Mouse (Mus musculus): Measurements from ENCODE around the gene Flt1. TPM values are rescaled to one million over a fixed set of nuclear protein-coding genes. Genes with fewer than 3 reads are reported as not detected.

Gene Flt1
- polyA plus RNA-seq, 1 experiment from 2014 or later, result 21.4 TPM

DNA sequence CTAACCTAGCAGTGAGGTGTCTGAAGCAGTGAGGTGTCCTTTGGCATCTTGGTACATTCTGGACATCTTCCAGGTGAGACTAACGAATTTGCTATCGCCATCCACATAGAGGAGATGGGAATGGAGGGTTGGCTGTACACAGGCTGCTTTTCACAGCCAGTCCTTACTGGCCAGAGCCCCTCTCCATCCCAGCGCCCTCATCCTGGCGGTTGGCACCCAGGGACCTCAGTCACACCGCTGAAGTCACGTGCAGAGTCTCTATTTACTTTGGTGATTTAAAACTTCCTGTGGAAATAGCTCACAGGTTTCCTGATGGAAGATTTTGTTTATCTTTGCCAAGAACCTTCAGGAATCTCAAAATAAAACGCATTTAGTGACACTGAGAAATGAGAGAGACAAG lies 84.4 kb downstream of the Flt1 start:
- peaks cover 11% of the 10 kb centered on the region for H3K4me1 ChIP-seq (ENCODE audit: control insufficient read depth, insufficient read depth, low read length)
- H3K27ac ChIP-seq (ENCODE audit: low read length), result no peak overlapping the region
- no peak overlapping the region for H3K4me3 ChIP-seq (ENCODE audit: low read length)
- 52% methylated on average over 7 of the region's 7 CpGs for WGBS
- H3K27me3 ChIP-seq (ENCODE audit: control insufficient read depth, insufficient read depth, low read length), result no peaks in the 10 kb centered on the region
- no peaks in the 10 kb centered on the region for H3K36me3 ChIP-seq (ENCODE audit: control insufficient read depth, insufficient read depth)
- no peaks in the 10 kb centered on the region for H3K9me3 ChIP-seq (replicated peaks; ENCODE audit: control insufficient read depth, low read length)
- ATAC-seq (replicated peaks; ENCODE audit: extremely low read depth, insufficient read depth, low FRiP score), result no peak
- no peak overlapping the region for H3K4me2 ChIP-seq (ENCODE audit: low read depth, low read length)
- no peak overlapping the region for H3K9ac ChIP-seq (ENCODE audit: low read length)

GRCm38 (mm10) chr5:147639940-147640339 lies 85.9 kb downstream of the Flt1 start:
- ATAC-seq (replicated peaks; ENCODE audit: extremely low read depth, insufficient read depth, low FRiP score), result no peak
- no peaks in the 10 kb centered on the region for H3K36me3 ChIP-seq (ENCODE audit: control insufficient read depth, insufficient read depth)
- no peak overlapping the region for H3K4me2 ChIP-seq (ENCODE audit: low read depth, low read length)
- H3K9ac ChIP-seq (ENCODE audit: low read length), result no peak overlapping the region
- no peaks in the 10 kb centered on the region for H3K9me3 ChIP-seq (replicated peaks; ENCODE audit: control insufficient read depth, low read length)
- no peak overlapping the region for H3K4me3 ChIP-seq (ENCODE audit: low read length)
- no peak overlapping the region for H3K27ac ChIP-seq (ENCODE audit: low read length)
- 89% methylated on average over 5 of the region's 5 CpGs for WGBS
- no peaks in the 10 kb centered on the region for H3K27me3 ChIP-seq (ENCODE audit: control insufficient read depth, insufficient read depth, low read length)
- peaks cover 3% of the 10 kb centered on the region; the same call in 1 of the 2 replicates for H3K4me1 ChIP-seq (ENCODE audit: control insufficient read depth, insufficient read depth, low read length)

DNA sequence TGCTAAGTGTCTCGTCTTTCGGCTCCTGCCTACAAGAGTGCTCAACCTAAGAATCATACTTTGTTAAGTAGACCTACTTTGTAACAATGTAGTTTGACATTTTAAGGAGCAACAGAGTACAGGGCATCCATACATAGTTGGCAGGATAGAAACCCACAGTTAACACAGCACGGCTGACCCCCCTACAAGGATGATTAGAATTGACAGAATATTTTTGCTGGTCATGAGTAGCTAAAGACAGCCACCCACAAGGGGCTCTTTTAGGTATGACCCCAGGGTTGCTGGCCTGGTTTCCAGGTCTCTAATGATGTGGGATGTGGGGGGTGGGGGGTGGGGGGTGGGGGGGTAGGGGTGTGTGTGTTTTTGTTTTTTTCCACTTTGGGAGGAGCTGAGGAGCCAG lies 89.1 kb downstream of the Flt1 start:
- Histone ChIP-seq H3K4me3 (ENCODE audit: low read length) (no peak overlapping the region), H3K9ac (ENCODE audit: low read length) (no peak overlapping the region), H3K4me2 (ENCODE audit: low read depth, low read length) (no peak overlapping the region), H3K9me3 (replicated peaks; ENCODE audit: control insufficient read depth, low read length) (no peaks in the 10 kb centered on the region), H3K36me3 (ENCODE audit: control insufficient read depth, insufficient read depth) (no peaks in the 10 kb centered on the region), H3K4me1 (ENCODE audit: control insufficient read depth, insufficient read depth, low read length) (peaks cover 4% of the 10 kb centered on the region; the same call in 1 of the 2 replicates), H3K27me3 (ENCODE audit: control insufficient read depth, insufficient read depth, low read length) (no peaks in the 10 kb centered on the region), H3K27ac (ENCODE audit: low read length) (no peak overlapping the region)
- ATAC-seq (replicated peaks; ENCODE audit: extremely low read depth, insufficient read depth, low FRiP score), result no peak
- 85% methylated on average over 3 of the region's 3 CpGs for WGBS

GRCm38 (mm10) chr5:147635883-147636282 lies 89.9 kb downstream of the Flt1 start:
- 76% methylated on average over 8 of the region's 8 CpGs for WGBS
- Histone ChIP-seq H3K9ac (ENCODE audit: low read length) (no peak overlapping the region), H3K27ac (ENCODE audit: low read length) (no peak overlapping the region), H3K4me3 (ENCODE audit: low read length) (no peak overlapping the region), H3K4me1 (ENCODE audit: control insufficient read depth, insufficient read depth, low read length) (peaks cover 4% of the 10 kb centered on the region; the same call in 1 of the 2 replicates), H3K36me3 (ENCODE audit: control insufficient read depth, insufficient read depth) (no peaks in the 10 kb centered on the region), H3K4me2 (ENCODE audit: low read depth, low read length) (no peak overlapping the region), H3K9me3 (replicated peaks; ENCODE audit: control insufficient read depth, low read length) (no peaks in the 10 kb centered on the region), H3K27me3 (ENCODE audit: control insufficient read depth, insufficient read depth, low read length) (no peaks in the 10 kb centered on the region)
- ATAC-seq (replicated peaks; ENCODE audit: extremely low read depth, insufficient read depth, low FRiP score), result no peak

GRCm38 (mm10) chr5:147634016-147634415 lies 91.8 kb downstream of the Flt1 start:
- Histone ChIP-seq H3K9ac (ENCODE audit: low read length) (no peak overlapping the region), H3K4me3 (ENCODE audit: low read length) (no peak overlapping the region), H3K4me2 (ENCODE audit: low read depth, low read length) (no peak overlapping the region), H3K9me3 (replicated peaks; ENCODE audit: control insufficient read depth, low read length) (no peaks in the 10 kb centered on the region), H3K36me3 (ENCODE audit: control insufficient read depth, insufficient read depth) (no peaks in the 10 kb centered on the region), H3K4me1 (ENCODE audit: control insufficient read depth, insufficient read depth, low read length) (peaks cover 4% of the 10 kb centered on the region; the same call in 1 of the 2 replicates), H3K27me3 (ENCODE audit: control insufficient read depth, insufficient read depth, low read length) (no peaks in the 10 kb centered on the region), H3K27ac (ENCODE audit: low read length) (no peak overlapping the region)
- ATAC-seq (replicated peaks; ENCODE audit: extremely low read depth, insufficient read depth, low FRiP score), result no peak
- WGBS, result 61% methylated on average over 11 of the region's 11 CpGs

DNA sequence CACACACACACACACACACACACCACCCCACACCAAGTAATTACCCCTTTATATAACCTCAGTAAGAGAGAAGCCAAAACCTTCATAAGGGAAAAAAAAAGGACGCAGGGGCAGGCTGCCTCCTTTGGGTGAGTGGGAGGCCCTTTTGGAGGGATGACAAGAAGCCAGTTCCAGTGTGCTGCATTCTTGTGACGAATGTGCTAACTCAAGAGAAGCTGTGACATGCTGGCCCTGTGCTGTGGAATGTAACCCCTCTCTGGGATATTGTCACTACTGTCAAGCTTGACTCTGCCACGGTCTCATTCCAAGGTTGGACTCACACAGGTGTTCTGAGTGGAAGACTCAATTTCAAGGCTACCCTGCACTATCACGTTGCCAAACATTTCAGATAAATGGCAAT lies 93.1 kb downstream of the Flt1 start:
- ATAC-seq (replicated peaks; ENCODE audit: extremely low read depth, insufficient read depth, low FRiP score), result no peak
- WGBS, result 36% methylated on average over 4 of the region's 4 CpGs
- H3K27ac ChIP-seq (ENCODE audit: low read length), result no peak overlapping the region

GRCm38 (mm10) chr5:147630426-147631290 lies 95.2 kb downstream of the Flt1 start:
- no peak overlapping the region for H3K4me2 ChIP-seq (ENCODE audit: low read depth, low read length)
- H3K4me1 ChIP-seq (ENCODE audit: control insufficient read depth, insufficient read depth, low read length), result peaks cover 4% of the 10 kb centered on the region; the same call in 1 of the 2 replicates
- no peak overlapping the region for H3K9ac ChIP-seq (ENCODE audit: low read length)
- H3K27me3 ChIP-seq (ENCODE audit: control insufficient read depth, insufficient read depth, low read length), result no peaks in the 10 kb centered on the region
- 64% methylated on average over 17 of the region's 17 CpGs for WGBS
- peak overlapping the region; percentile 24; the same call in 1 of the 2 replicates for H3K27ac ChIP-seq (ENCODE audit: low read length)
- no peak overlapping the region for H3K4me3 ChIP-seq (ENCODE audit: low read length)
- H3K36me3 ChIP-seq (ENCODE audit: control insufficient read depth, insufficient read depth), result no peaks in the 10 kb centered on the region
- ATAC-seq (replicated peaks; ENCODE audit: extremely low read depth, insufficient read depth, low FRiP score), result peak; percentile 49; the same call in 1 of the 2 replicates
- 0 out of 2 replicates have a peak, but pooled peaks cover 3% of the 10 kb centered on the region for H3K9me3 ChIP-seq (replicated peaks; ENCODE audit: control insufficient read depth, low read length)

More for the DNA sequence above, 93.1 kb downstream of the Flt1 start:
- Histone ChIP-seq H3K9ac (ENCODE audit: low read length) (no peak overlapping the region), H3K4me2 (ENCODE audit: low read depth, low read length) (no peak overlapping the region), H3K4me3 (ENCODE audit: low read length) (no peak overlapping the region), H3K9me3 (replicated peaks; ENCODE audit: control insufficient read depth, low read length) (no peaks in the 10 kb centered on the region), H3K4me1 (ENCODE audit: control insufficient read depth, insufficient read depth, low read length) (peaks cover 4% of the 10 kb centered on the region; the same call in 1 of the 2 replicates), H3K27me3 (ENCODE audit: control insufficient read depth, insufficient read depth, low read length) (no peaks in the 10 kb centered on the region), H3K36me3 (ENCODE audit: control insufficient read depth, insufficient read depth) (no peaks in the 10 kb centered on the region)

- no peak overlapping the region for H3K4me3 ChIP-seq (ENCODE audit: low read length)
- H3K9me3 ChIP-seq (replicated peaks; ENCODE audit: control insufficient read depth, low read length), result peaks cover 13% of the 10 kb centered on the region; the same call in 1 of the 2 replicates
- no peaks in the 10 kb centered on the region for H3K27me3 ChIP-seq (ENCODE audit: control insufficient read depth, insufficient read depth, low read length)
- ATAC-seq (replicated peaks; ENCODE audit: extremely low read depth, insufficient read depth, low FRiP score), result no peak
- no peaks in the 10 kb centered on the region; the same call in 1 of the 2 replicates for H3K4me1 ChIP-seq (ENCODE audit: control insufficient read depth, insufficient read depth, low read length)
- H3K9ac ChIP-seq (ENCODE audit: low read length), result no peak overlapping the region
- no peaks in the 10 kb centered on the region; the same call in 1 of the 2 replicates for H3K36me3 ChIP-seq (ENCODE audit: control insufficient read depth, insufficient read depth)
- no peak overlapping the region for H3K4me2 ChIP-seq (ENCODE audit: low read depth, low read length)
- H3K27ac ChIP-seq (ENCODE audit: low read length), result no peak overlapping the region
- 57% methylated on average over 2 of the region's 2 CpGs for WGBS
These were observed 98.9 kb downstream of the Flt1 start for GRCm38 (mm10) chr5:147626944-147627343.

- H3K9ac ChIP-seq (ENCODE audit: low read length), result peak overlapping the region; percentile 11; the same call in 1 of the 2 replicates
- H3K27ac ChIP-seq (ENCODE audit: low read length), result no peak overlapping the region
- H3K36me3 ChIP-seq (ENCODE audit: control insufficient read depth, insufficient read depth), result no peaks in the 10 kb centered on the region; the same call in 1 of the 2 replicates
- no peak for ATAC-seq (replicated peaks; ENCODE audit: extremely low read depth, insufficient read depth, low FRiP score)
- peaks cover 14% of the 10 kb centered on the region; the same call in 1 of the 2 replicates for H3K9me3 ChIP-seq (replicated peaks; ENCODE audit: control insufficient read depth, low read length)
- H3K4me2 ChIP-seq (ENCODE audit: low read depth, low read length), result peak overlapping the region; percentile 58
- WGBS, result 19% methylated on average over 10 of the region's 10 CpGs
- peak overlapping the region; percentile 40 for H3K4me3 ChIP-seq (ENCODE audit: low read length)
- no peaks in the 10 kb centered on the region for H3K27me3 ChIP-seq (ENCODE audit: control insufficient read depth, insufficient read depth, low read length)
- H3K4me1 ChIP-seq (ENCODE audit: control insufficient read depth, insufficient read depth, low read length), result peaks cover 10% of the 10 kb centered on the region
These were observed 102.1 kb downstream of the Flt1 start for GRCm38 (mm10) chr5:147623747-147624146.
